Mouse (Mus musculus): Measurements from ENCODE around the gene Tbc1d13.
"Not testable (repeated sequence)": the region's sequence is repeated elsewhere in the genome, so short reads cannot be mapped to it uniquely, and the experiment has no call there.

The Tbc1d13 gene

GRCm38 (mm10) chr2:30128789-30129188 lies 4.8 kb upstream of the Tbc1d13 start:
- peak; percentile 22 for DNase-seq (ENCODE audit: inconsistent ontology term)

- DNase-seq (ENCODE audit: inconsistent ontology term) = no peak
Observed at GRCm38 (mm10) chr2:30130156-30130555, 3.4 kb upstream of the Tbc1d13 start.

- DNase-seq (ENCODE audit: inconsistent ontology term) = not testable (repeated sequence)
Observed at GRCm38 (mm10) chr2:30131240-30131639, 2.3 kb upstream of the Tbc1d13 start.

GRCm38 (mm10) chr2:30132801-30133612 lies 539 bp upstream of the Tbc1d13 start:
- DNase-seq (ENCODE audit: inconsistent ontology term) = peak; percentile 68

- DNase-seq (ENCODE audit: inconsistent ontology term) = no peak
Observed at GRCm38 (mm10) chr2:30134378-30134711, 799 bp downstream of the Tbc1d13 start.

GRCm38 (mm10) chr2:30134928-30135620 lies 1.5 kb downstream of the Tbc1d13 start:
- DNase-seq (ENCODE audit: inconsistent ontology term) = no peak

- DNase-seq (ENCODE audit: inconsistent ontology term) = no peak
Observed at GRCm38 (mm10) chr2:30136458-30136857, 2.9 kb downstream of the Tbc1d13 start.

GRCm38 (mm10) chr2:30140021-30140420 lies 6.5 kb downstream of the Tbc1d13 start:
- not testable (repeated sequence) for DNase-seq (ENCODE audit: inconsistent ontology term)

- no peak for DNase-seq (ENCODE audit: inconsistent ontology term)
Observed at GRCm38 (mm10) chr2:30144436-30144835, 10.9 kb downstream of the Tbc1d13 start.

- peak; percentile 31 for DNase-seq (ENCODE audit: inconsistent ontology term)
Observed at GRCm38 (mm10) chr2:30147466-30147865, 13.9 kb downstream of the Tbc1d13 start.

GRCm38 (mm10) chr2:30151840-30152239 lies 18.3 kb downstream of the Tbc1d13 start:
- no peak for DNase-seq (ENCODE audit: inconsistent ontology term)

GRCm38 (mm10) chr2:30152616-30153015 lies 19.1 kb downstream of the Tbc1d13 start:
- DNase-seq (ENCODE audit: inconsistent ontology term) = no peak

- not testable (repeated sequence) for DNase-seq (ENCODE audit: inconsistent ontology term)
Observed at GRCm38 (mm10) chr2:30159871-30160270, 26.3 kb downstream of the Tbc1d13 start.

GRCm38 (mm10) chr2:30161809-30162208 lies 28.3 kb downstream of the Tbc1d13 start:
- DNase-seq (ENCODE audit: inconsistent ontology term) = peak; percentile 8

- no peak for DNase-seq (ENCODE audit: inconsistent ontology term)
Observed at GRCm38 (mm10) chr2:30164340-30164932, 30.9 kb downstream of the Tbc1d13 start.

- no peak for DNase-seq (ENCODE audit: inconsistent ontology term)
Observed at GRCm38 (mm10) chr2:30166677-30167076, 33.1 kb downstream of the Tbc1d13 start.

GRCm38 (mm10) chr2:30171371-30171996 lies 37.9 kb downstream of the Tbc1d13 start, which contains the start of gene Endog:
Endog (plus strand) TSS chr2:30171493.
- peak; percentile 89 for DNase-seq (ENCODE audit: inconsistent ontology term)

GRCm38 (mm10) chr2:30171997-30172382 lies 38.4 kb downstream of the Tbc1d13 start:
- DNase-seq (ENCODE audit: inconsistent ontology term) = no peak

- no peak for DNase-seq (ENCODE audit: inconsistent ontology term)
Observed at GRCm38 (mm10) chr2:30173541-30174240, 40.1 kb downstream of the Tbc1d13 start.

- no peak for DNase-seq (ENCODE audit: inconsistent ontology term)
Observed at GRCm38 (mm10) chr2:30175897-30176296, 42.4 kb downstream of the Tbc1d13 start.

- no peak for DNase-seq (ENCODE audit: inconsistent ontology term)
Observed at GRCm38 (mm10) chr2:30176561-30176960, 43.0 kb downstream of the Tbc1d13 start.

All from Muller cell, postnatal 12 days (primary cell).